Mouse (Mus musculus) CH12F3 (cell line): ENCODE measurements around the gene Dph6.

Source experiments
- in situ Hi-C: fragments of 300-500 bp; cut with MboI; formaldehyde crosslinking; loops from 2 replicates; pipeline ENCODE4 v1.14.3; 2020; ENCODE audit warnings: low sequenced_read_pairs

Gene Dph6

DNA sequence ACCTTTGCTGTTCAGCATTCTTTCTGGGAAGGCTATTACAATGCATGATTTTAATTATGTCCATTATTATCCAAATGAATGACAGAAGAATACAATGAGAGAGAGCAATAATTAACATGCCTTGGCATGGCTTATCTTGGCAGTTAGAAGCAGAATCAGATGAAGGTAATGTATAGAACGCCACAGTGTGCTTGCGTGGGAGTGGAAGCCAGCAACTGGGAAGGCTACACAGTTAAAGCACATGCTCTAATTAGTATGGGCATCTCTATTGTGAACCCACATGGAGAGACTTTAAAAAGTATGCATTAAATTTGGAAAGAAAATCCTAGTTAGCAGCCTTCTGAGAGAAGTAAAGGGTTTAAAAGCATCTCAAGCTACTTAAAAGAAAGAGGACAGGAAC is 112.4 kb downstream of the Dph6 start:
- in situ Hi-C loops, result no loop called here

DNA sequence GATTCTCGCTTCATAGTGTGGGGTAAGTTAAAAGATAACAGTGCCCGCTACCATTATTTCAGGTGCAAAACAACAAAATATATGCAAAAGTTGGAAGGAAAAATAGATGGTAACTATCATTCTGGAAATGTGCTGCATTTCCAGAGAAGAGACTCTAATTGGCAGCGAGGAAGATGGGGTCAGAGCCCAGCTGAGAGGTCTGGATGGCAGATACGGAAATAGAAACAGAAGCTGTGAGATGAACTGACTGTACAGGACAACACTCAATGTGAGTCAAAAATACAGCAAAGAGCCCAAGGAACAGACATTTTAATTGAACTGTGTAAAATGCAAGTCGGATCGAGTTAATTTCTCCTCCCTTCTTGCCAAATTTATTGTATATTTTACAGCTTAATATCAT is 114.3 kb downstream of the Dph6 start:
- in situ Hi-C loops, result no loop called here

DNA sequence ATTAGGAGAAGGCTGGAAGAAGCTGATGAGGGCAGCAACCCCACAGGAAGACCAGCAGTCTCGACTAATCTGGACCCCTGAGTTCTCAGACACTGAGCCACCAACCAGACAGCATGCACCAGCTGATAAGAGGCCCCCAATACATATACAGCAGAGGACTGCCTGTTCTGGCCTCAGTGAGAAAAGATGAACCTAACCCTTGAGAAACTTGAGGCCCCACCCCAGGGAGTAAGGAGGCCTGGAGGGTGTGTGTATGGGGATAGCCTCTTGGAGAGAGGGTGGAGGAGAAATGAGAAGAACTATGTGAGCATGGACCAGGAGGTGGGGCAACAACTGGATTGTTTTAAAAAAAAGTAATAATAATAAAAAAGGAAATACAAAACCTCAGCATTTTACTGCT is 118.7 kb downstream of the Dph6 start:
- in situ Hi-C loops, result no loop called here

DNA sequence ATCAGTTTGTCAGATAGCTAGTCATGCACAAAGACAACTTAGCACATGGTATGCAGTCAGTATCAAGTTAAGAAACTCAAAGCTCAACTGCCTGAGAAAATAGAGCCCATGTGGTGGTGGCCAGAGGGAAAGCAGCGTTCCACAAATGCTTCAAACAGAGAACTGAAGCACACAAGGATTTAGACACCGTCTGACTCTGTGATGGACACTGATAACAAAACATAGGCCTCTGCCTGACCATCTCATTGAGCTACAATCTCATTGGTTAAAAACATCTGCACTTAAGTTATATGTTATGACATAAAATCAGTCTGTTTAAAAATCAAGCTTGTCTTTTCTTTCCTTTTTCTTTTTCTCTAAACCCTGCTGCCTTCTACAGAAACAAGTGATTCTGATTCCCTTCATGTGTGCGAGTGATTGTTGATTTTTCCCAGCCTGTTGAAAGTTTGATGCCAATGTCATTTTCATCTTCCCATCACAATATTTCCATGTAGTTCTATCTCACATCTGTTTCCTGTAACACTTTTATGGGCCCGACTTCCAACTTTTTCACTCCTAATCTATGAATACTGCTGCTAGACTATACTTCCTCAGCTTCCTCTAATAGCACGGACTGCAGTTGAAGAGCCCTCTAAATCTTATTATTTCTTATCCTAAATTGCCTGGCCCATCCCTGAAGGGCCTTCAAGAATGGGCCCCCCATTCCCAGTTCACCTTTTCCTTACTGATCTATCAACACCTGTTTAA is 123.6 kb downstream of the Dph6 start:
- in situ Hi-C loops, result no loop called here

DNA sequence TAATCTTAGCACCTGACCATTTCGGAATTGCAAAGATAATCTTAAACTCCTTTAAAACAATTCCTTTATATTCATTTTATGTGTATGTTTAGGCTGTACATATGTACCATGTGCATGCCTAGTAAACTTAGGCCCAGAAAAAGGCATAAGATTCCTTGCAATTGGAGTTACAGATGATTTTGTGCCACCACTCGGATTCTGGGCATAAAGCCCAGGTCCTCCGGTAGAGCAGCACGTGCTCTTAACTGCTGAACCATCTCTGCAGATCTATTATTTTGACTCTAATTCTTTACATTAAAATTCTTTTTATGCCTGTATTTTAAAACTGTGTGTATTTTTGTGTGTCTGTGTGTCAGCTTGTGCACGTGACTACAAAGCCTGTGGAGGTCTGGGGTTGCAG is 134.3 kb downstream of the Dph6 start:
- in situ Hi-C loops, result no loop called here

DNA sequence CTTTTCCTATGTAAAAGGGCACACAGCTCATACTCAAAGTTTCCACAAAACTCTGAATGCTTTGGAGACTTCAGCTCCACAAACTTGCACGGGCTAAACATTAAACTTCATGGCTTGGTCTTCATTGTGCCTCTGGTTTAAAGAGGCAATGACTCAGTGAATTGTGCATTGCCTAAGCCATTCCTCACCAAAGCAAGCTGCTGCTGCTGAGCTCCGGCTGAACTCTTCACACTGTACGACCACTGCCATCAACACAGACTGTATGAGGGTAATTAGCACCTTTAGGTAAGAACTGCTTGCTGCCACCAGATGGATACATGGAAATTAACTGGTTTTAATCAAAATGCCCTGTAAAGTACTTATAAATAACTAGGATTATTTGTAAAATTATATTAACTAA is 134.9 kb downstream of the Dph6 start:
- in situ Hi-C loops, result no loop called here

DNA sequence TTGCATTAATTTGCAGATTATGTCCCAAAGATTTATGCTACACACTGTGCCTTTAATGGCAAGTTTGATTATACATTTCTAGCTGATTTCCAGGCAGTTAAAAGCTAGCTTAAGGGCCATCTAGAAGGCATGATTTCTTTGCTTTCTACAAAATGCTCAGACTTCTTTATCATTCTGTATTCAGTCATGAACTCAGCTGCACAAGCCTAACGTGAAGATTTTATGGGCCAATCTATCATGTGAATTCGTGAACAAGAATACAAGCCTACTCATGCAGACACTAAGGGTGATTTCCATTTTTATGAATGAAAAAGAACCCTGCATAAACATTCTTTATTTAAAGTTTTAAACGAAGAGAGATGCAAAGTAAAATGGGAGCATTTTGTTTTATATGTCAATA is 162.4 kb downstream of the Dph6 start:
- in situ Hi-C loops, result no loop called here

DNA sequence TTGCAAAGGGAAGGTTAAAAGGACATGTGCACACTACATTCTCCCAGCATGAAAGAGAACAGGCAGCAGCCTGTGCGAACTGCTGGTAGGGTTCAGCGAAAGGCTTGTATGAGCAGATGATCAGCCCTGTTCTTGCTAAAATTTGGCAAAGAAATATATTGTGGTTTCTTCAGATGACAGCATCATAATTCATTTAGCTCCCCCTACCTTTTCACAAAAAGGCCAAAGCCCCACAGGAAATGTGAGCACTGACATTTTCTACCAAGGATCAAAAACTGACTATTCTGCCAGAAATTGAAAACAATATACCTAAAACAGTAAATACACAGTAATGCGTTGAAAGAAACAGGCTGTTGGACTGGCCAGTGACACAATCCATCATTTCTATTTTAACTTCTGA is 162.9 kb downstream of the Dph6 start:
- in situ Hi-C loops, result no loop called here

DNA sequence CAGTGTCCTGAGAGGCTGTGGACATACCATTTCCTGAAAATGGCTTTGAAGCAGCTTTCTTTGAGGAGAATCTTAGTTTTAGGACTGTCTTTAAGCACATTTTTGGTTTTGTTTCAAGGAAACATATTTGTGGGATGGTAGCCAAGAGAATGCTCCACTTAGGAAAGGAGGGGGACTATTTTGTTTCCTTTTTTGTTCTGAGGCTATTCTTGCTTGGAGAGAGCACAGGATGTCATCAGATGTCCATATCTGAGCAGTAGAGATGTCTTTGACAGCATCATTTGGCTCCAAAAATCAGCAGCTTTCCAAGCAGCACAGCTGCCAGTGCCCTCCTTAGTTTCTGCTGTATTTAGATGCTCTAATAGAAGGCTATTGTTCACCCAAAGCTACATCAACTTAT is 167.8 kb downstream of the Dph6 start:
- in situ Hi-C loops, result no loop called here
